Mouse (Mus musculus): ENCODE results near the gene Bcl3. TPM values are rescaled to one million over a fixed set of nuclear protein-coding genes. Genes with fewer than 3 reads are reported as not detected.
"Not testable (repeated sequence)": the region's sequence is repeated elsewhere in the genome, so short reads cannot be mapped to it uniquely, and the experiment has no call there.

Bcl3 gene
- polyA plus RNA-seq, 1 experiment from 2014 or later = 1.4 TPM

GRCm38 (mm10) chr7:19800764-19801163 lies 21.8 kb downstream of the Bcl3 start:
- ATAC-seq (ENCODE audit: insufficient number of reproducible peaks, low FRiP score) = no peak
- no peak overlapping the region for H3K4me2 ChIP-seq

GRCm38 (mm10) chr7:19796697-19797588 lies 25.6 kb downstream of the Bcl3 start, which contains the start of gene Cblc:
Cblc (minus strand) TSS chr7:19796809.
- no peak for ATAC-seq (ENCODE audit: insufficient number of reproducible peaks, low FRiP score)
- H3K27me3 ChIP-seq (replicated peaks) = peaks cover 34% of the 10 kb centered on the region
- H3K4me2 ChIP-seq = peak within 1 kb of the TSS; percentile 45
- H3K9me3 ChIP-seq (replicated peaks) = no peaks in the 10 kb centered on the region
- H3K9ac ChIP-seq = peak within 1 kb of the TSS; percentile 25; the same call in 1 of the 2 replicates
- H3K4me1 ChIP-seq (replicated peaks) = peaks cover 8% of the 10 kb centered on the region
- no peaks in the 10 kb centered on the region for H3K36me3 ChIP-seq
- no peak within 1 kb of the TSS for H3K27ac ChIP-seq (ENCODE audit: poor library complexity, severe bottlenecking)
- peak within 1 kb of the TSS; percentile 14 for H3K4me3 ChIP-seq
- 2% methylated on average over 32 of the region's 32 CpGs for WGBS

More at GRCm38 (mm10) chr7:19800764-19801163, 21.8 kb downstream of the Bcl3 start:
- H3K9me3 ChIP-seq (replicated peaks) = peaks cover 4% of the 10 kb centered on the region; the same call in 1 of the 2 replicates
- 30% methylated on average over 2 of the region's 2 CpGs for WGBS
- peaks cover 8% of the 10 kb centered on the region for H3K4me1 ChIP-seq (replicated peaks)
- no peak overlapping the region for H3K4me3 ChIP-seq
- no peak overlapping the region for H3K27ac ChIP-seq (ENCODE audit: poor library complexity, severe bottlenecking)
- peaks cover 27% of the 10 kb centered on the region for H3K27me3 ChIP-seq (replicated peaks)
- H3K36me3 ChIP-seq = no peaks in the 10 kb centered on the region
- no peak overlapping the region for H3K9ac ChIP-seq

DNA sequence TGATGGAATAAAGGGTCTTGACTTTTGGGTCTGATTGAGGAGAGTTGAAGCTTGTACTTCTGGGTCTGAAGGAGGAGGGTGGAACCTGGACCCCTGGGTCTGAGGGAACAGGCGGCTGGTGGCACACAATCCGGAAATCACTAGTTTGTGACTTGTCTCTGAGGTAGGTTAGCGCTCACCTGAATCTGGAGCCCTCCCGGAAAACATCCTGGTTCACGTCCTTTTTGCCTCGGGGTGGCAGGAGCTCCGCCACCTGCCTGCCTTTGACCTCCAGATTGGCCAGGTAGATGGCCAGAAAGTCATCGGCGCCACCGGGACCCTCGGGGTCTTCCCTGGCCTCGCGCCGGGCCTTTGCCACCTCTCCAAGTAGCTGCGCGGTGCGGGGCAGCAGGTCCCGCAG lies 26.3 kb downstream of the Bcl3 start:
- no peaks in the 10 kb centered on the region for H3K36me3 ChIP-seq
- ATAC-seq (ENCODE audit: insufficient number of reproducible peaks, low FRiP score) = no peak
- peak overlapping the region; percentile 45 for H3K4me2 ChIP-seq
- 8% methylated on average over 18 of the region's 18 CpGs for WGBS
- H3K4me3 ChIP-seq = peak overlapping the region; percentile 14
- 0 out of 2 replicates have a peak overlapping the region, but pooled peaks have one; percentile 25 for H3K9ac ChIP-seq
- no peak overlapping the region for H3K27ac ChIP-seq (ENCODE audit: poor library complexity, severe bottlenecking)
- H3K27me3 ChIP-seq (replicated peaks) = peaks cover 34% of the 10 kb centered on the region
- H3K4me1 ChIP-seq (replicated peaks) = peaks cover 8% of the 10 kb centered on the region
- H3K9me3 ChIP-seq (replicated peaks) = no peaks in the 10 kb centered on the region

GRCm38 (mm10) chr7:19795236-19795635 lies 27.3 kb downstream of the Bcl3 start:
- 66% methylated on average over 2 of the region's 2 CpGs for WGBS
- Histone ChIP-seq H3K27me3 (replicated peaks) (peaks cover 39% of the 10 kb centered on the region), H3K36me3 (no peaks in the 10 kb centered on the region), H3K9me3 (replicated peaks) (no peaks in the 10 kb centered on the region), H3K27ac (ENCODE audit: poor library complexity, severe bottlenecking) (no peak overlapping the region), H3K9ac (no peak overlapping the region), H3K4me2 (no peak overlapping the region), H3K4me1 (replicated peaks) (peaks cover 8% of the 10 kb centered on the region), H3K4me3 (no peak overlapping the region)
- ATAC-seq (ENCODE audit: insufficient number of reproducible peaks, low FRiP score) = no peak

GRCm38 (mm10) chr7:19792701-19793630 lies 29.6 kb downstream of the Bcl3 start:
- Histone ChIP-seq H3K4me2 (no peak overlapping the region), H3K9me3 (replicated peaks) (no peaks in the 10 kb centered on the region), H3K9ac (no peak overlapping the region), H3K4me3 (no peak overlapping the region), H3K36me3 (no peaks in the 10 kb centered on the region), H3K4me1 (replicated peaks) (peaks cover 11% of the 10 kb centered on the region), H3K27me3 (replicated peaks) (peaks cover 35% of the 10 kb centered on the region), H3K27ac (ENCODE audit: poor library complexity, severe bottlenecking) (no peak overlapping the region)
- ATAC-seq (ENCODE audit: insufficient number of reproducible peaks, low FRiP score) = no peak
- WGBS = 77% methylated on average over 19 of the region's 19 CpGs

- not testable (repeated sequence) for H3K4me2 ChIP-seq; H3K27ac ChIP-seq (ENCODE audit: poor library complexity, severe bottlenecking); H3K9me3 ChIP-seq (replicated peaks); H3K4me3 ChIP-seq; H3K4me1 ChIP-seq (replicated peaks); H3K36me3 ChIP-seq; H3K9ac ChIP-seq; ATAC-seq (ENCODE audit: insufficient number of reproducible peaks, low FRiP score)
- peaks cover 22% of the 10 kb centered on the region for H3K27me3 ChIP-seq (replicated peaks)
- WGBS = 81% methylated on average over 2 of the region's 2 CpGs
Measured at GRCm38 (mm10) chr7:19791504-19791903, 31.1 kb downstream of the Bcl3 start.

DNA sequence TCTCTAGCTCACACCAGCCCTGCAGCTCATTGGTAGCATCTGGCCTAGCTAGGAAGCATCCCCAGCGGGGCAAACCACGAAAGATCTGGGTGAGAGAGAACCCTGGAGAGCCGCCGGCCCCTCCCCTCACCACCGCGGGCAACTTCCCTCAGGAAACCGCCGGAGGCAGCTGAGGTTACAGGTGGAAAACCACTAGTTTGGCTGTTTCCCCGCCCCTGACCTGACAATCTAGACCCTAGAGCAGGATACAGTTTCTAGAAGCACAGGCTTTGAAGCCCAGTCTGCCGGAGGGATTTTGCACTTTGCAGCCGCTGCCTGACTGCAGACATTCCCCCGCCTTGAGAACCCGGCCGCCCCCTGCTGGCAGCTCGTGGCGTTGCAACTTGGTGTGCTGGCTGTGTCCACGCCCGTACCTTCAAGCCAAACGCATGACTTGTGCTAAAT lies 32.6 kb downstream of the Bcl3 start:
- ATAC-seq (ENCODE audit: insufficient number of reproducible peaks, low FRiP score) = peak; percentile 26; the same call in 1 of the 2 replicates
- WGBS = under 1% methylated on average over 19 of the region's 19 CpGs
- Histone ChIP-seq H3K4me1 (replicated peaks) (0 out of 2 replicates have a peak, but pooled peaks cover 3% of the 10 kb centered on the region), H3K9me3 (replicated peaks) (no peaks in the 10 kb centered on the region), H3K4me2 (peak overlapping the region; percentile 81), H3K4me3 (peak overlapping the region; percentile 47), H3K27ac (ENCODE audit: poor library complexity, severe bottlenecking) (no peak overlapping the region), H3K36me3 (no peaks in the 10 kb centered on the region), H3K9ac (peak overlapping the region; percentile 65), H3K27me3 (replicated peaks) (0 out of 2 replicates have a peak, but pooled peaks cover 8% of the 10 kb centered on the region)

DNA sequence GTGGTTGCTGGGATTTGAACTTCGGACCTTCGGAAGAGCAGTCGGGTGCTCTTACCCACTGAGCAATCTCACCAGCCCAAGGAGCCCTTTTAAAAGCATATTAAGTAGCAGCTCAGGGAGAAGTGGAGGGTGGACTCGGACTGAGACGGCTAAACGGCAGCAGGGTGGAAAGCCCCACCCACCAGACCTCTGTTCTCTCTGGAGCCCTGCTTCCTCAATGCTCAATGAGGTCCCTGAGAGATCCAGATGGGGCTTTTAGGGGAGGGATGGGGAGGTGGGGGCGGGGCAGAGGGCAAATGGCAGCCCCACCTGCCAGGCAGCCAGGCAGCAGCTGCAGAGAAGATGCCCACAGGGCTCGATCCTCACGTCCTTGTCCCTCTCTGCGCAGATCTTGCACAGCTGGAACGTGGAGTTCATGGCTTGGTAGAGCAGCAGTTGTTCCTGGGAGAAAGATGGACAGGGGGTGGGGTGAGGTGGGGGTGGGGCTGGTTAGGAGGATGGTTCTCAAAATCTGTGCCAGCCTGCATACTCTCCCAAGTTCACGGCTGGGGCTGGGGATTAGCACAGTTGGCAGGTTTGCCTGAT lies 36.6 kb downstream of the Bcl3 start:
- Histone ChIP-seq H3K27ac (ENCODE audit: poor library complexity, severe bottlenecking) (no peak overlapping the region), H3K27me3 (replicated peaks) (0 out of 2 replicates have a peak, but pooled peaks cover 3% of the 10 kb centered on the region), H3K4me3 (no peak overlapping the region), H3K9me3 (replicated peaks) (no peaks in the 10 kb centered on the region), H3K9ac (no peak overlapping the region), H3K4me1 (replicated peaks) (0 out of 2 replicates have a peak, but pooled peaks cover 3% of the 10 kb centered on the region), H3K36me3 (no peaks in the 10 kb centered on the region), H3K4me2 (no peak overlapping the region)
- WGBS = 48% methylated on average over 12 of the region's 12 CpGs
- ATAC-seq (ENCODE audit: insufficient number of reproducible peaks, low FRiP score) = no peak

GRCm38 (mm10) chr7:19784764-19785535 lies 37.6 kb downstream of the Bcl3 start:
- Histone ChIP-seq H3K9me3 (replicated peaks) (peaks cover 2% of the 10 kb centered on the region; the same call in 1 of the 2 replicates), H3K4me1 (replicated peaks) (0 out of 2 replicates have a peak, but pooled peaks cover 3% of the 10 kb centered on the region), H3K27me3 (replicated peaks) (no peaks in the 10 kb centered on the region), H3K27ac (ENCODE audit: poor library complexity, severe bottlenecking) (no peak overlapping the region), H3K36me3 (no peaks in the 10 kb centered on the region), H3K4me3 (no peak overlapping the region), H3K4me2 (no peak overlapping the region), H3K9ac (no peak overlapping the region)
- 18% methylated on average over 11 of the region's 11 CpGs for WGBS
- no peak for ATAC-seq (ENCODE audit: insufficient number of reproducible peaks, low FRiP score)

DNA sequence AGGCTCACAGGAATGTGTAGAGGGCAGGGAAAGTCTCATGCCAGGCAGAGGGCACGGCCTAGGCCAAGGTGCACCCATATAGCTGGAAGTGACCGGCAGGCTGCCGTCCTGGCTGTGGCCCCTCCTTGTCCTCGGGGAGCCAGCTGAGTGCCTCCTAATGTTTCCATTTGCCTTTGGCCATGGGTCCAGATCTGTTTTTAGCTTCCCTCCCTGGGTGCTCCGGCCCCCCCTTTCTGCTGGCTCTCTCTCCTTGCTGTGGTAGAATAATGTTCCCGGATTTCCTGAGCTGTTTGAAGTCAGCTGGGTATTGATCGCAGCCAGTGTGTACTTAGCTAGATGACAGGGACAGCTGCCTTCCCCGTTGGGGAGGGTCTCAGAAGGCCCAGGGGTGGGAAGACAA lies 38.9 kb downstream of the Bcl3 start:
- Histone ChIP-seq H3K9ac (no peak overlapping the region), H3K4me3 (no peak overlapping the region), H3K9me3 (replicated peaks) (peaks cover 4% of the 10 kb centered on the region; the same call in 1 of the 2 replicates), H3K27me3 (replicated peaks) (no peaks in the 10 kb centered on the region), H3K27ac (ENCODE audit: poor library complexity, severe bottlenecking) (no peak overlapping the region), H3K4me1 (replicated peaks) (no peaks in the 10 kb centered on the region), H3K36me3 (no peaks in the 10 kb centered on the region), H3K4me2 (no peak overlapping the region)
- 69% methylated on average over 8 of the region's 8 CpGs for WGBS
- ATAC-seq (ENCODE audit: insufficient number of reproducible peaks, low FRiP score) = no peak
